Mouse (Mus musculus): ENCODE results near the gene Ccdc96. TPM values are rescaled to one million over a fixed set of nuclear protein-coding genes. Genes with fewer than 3 reads are reported as not detected.

Gene Ccdc96
- total RNA-seq, 2 experiments from 2014 or later, result 0.10 to 0.15 TPM

GRCm38 (mm10) chr5:36471206-36471605 is 13.2 kb upstream of the Ccdc96 start:
- no peak for DNase-seq
- intact Hi-C loops (cut with DNase I), result no loop called here

GRCm38 (mm10) chr5:36472876-36473655 is 11.3 kb upstream of the Ccdc96 start:
- DNase-seq, result no peak
- intact Hi-C loops (cut with DNase I), result no loop called here

- intact Hi-C loops (cut with DNase I), result no loop called here
- DNase-seq, result peak; percentile 50 to 51
These were observed 10.1 kb upstream of the Ccdc96 start for GRCm38 (mm10) chr5:36474283-36474682.

DNA sequence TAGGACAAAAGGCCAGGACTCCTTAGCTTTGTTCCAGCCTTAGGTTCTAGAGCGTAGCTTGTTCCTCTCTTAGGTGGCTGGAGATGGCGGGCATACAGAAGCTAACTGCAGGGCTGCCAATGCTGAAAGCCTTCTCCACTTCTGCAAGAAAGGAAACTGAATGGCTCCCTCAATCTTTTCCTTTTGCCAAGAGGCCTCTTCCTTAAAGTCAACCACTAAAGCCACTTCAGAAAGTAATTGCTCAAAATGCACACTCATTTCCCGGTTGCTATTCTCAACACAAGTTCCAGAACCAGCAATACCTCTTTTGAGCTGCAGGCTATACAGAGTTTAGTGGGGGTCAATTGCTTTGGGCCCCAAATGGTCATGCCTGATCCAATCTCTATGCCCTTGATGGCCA is 6.9 kb upstream of the Ccdc96 start:
- intact Hi-C loops (cut with DNase I), result no loop called here
- DNase-seq, result no peak

GRCm38 (mm10) chr5:36478540-36479420 is 5.6 kb upstream of the Ccdc96 start:
- intact Hi-C loops (cut with DNase I), result no loop called here
- no peak for DNase-seq

DNA sequence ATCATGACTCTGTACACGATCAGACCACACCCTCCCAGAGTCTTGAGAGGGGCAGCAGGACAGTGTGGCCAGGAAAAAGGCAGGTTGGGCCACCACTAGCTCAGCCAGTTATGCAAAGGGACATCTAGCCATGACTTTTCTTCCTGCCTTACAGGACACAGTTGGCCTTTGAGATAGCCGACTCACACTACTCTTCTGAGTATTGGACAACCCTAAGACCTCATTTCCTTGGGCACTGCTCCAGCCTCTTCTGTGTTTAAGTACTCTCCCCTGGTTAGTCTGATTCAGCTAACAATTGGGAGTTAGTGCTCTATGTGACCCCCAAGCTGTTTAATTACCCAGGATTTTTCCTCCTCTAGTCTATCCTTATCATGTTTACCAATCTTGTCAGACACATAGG is 4.7 kb upstream of the Ccdc96 start:
- DNase-seq, result no peak
- intact Hi-C loops (cut with DNase I), result loop anchor here (5.0 kb wide), 1 partner anchor 103 kb away; no protein-coding TSS in a partner anchor

DNA sequence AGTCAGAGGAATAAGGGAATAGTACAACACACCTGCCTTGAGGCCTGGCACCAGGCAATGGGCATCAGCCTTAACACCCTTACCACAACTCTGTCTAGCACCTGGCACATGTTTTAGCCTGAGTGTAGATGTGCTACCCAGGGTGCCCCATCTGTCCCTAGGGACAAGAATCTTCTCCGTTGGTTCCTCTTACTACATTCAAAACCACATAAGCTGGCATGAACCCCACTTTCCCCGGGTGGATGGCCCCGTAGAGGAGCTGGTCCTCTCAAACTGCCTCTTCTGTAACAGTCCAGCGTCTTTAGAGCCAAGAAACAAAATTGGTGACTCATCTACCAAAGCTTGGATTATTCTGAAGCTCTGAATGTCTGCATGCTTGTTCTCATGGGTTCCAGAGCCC is 4.0 kb upstream of the Ccdc96 start:
- intact Hi-C loops (cut with DNase I), result loop anchor here (5.0 kb wide), 1 partner anchor 102 kb away; no protein-coding TSS in a partner anchor
- no peak for DNase-seq

GRCm38 (mm10) chr5:36481114-36481513 is 3.3 kb upstream of the Ccdc96 start:
- intact Hi-C loops (cut with DNase I), result loop anchor here (5.0 kb wide), 1 partner anchor 101 kb away; no protein-coding TSS in a partner anchor
- DNase-seq, result no peak

DNA sequence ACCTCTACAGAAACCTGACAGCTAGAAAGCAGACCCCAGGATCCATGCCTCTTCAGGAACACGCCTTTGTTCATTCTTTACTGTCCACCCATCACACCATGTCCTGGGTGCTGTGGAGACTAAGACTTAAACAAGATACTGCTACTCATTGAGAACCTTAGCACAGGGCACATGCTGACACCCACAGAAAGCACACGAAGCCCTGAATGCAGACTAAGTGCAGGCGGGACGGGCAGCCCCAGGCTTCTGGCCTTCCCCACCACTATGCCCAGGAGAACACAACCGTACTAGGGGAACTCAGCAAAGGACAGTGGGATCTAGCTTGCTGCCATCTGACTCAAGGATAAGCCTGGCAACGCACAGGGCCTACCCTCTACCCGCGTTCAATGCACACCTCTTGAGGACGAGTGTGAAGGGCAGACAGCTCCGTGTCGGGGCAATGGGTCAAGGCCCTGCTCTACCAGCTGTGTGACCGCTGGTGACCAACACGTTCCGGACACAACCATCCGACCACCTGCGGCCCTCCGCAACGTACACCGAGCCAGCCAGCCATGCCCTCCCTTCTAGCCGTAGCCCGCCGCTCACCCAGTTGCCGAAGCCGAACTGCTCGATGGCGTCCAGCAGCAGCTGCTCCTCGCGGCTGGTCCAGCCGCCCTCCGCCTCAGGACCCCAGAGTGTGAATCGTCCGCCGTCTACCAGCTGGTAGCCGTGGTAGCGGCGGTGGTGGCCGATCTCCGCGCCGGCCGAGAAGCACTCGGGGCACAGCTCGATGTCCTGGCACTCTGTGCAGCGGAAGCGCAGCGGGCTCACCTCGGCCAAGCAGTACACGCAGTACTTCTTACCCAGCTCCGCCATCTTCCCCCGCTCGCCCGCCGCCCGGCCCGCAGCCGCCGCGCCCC is 936 bp upstream of the Ccdc96 start:
- intact Hi-C loops (cut with DNase I), result loop anchor here (5.0 kb wide), 1 partner anchor 99 kb away; no protein-coding TSS in a partner anchor

GRCm38 (mm10) chr5:36485306-36485705 is 918 bp downstream of the Ccdc96 start:
- intact Hi-C loops (cut with DNase I), result no loop called here
- DNase-seq, result no peak

More for the DNA sequence above, 936 bp upstream of the Ccdc96 start:
- DNase-seq, result peak; percentile 46 to 56

DNA sequence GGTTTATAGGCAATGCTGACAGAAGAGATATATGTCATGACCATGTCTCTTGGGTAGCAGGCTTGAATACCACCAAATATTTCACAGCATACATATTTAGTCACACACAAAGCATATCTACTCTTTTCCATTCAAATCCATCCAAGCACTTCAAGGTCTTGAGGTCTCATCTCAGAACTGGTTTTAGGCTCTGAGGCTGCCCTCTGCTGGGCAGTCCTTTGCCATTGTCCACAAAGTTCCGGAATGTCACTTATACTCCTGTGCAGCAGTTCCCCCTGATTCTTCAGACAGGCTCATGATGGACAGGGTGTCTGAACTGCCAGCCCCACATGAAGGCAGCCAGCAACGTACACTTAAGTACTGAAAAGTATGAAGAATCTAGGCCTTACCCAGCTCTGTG is 4.8 kb downstream of the Ccdc96 start:
- DNase-seq, result no peak
- intact Hi-C loops (cut with DNase I), result no loop called here

DNA sequence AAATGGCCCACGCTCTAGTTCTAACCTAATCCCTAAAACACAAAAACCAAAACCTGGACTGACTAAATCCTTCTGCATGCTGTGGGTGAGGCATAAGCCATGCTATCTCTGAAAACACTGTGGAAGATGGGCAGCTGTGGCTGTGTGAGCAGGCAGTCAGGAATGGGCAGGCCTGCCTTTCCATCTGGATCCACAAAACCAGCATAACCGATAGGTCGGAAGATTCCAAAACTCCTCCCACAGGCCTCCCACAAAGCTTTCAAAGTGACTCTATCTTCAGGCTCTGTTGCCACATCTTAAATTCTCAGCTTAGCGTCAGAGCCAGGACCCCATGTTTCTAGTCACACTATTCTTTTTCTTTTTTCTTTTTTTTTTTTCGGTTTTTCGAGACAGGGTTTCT is 9.5 kb downstream of the Ccdc96 start:
- DNase-seq, result no peak
- intact Hi-C loops (cut with DNase I), result no loop called here

GRCm38 (mm10) chr5:36494709-36495108 is 10.3 kb downstream of the Ccdc96 start:
- no peak for DNase-seq
- intact Hi-C loops (cut with DNase I), result no loop called here

GRCm38 (mm10) chr5:36505235-36505634 is 20.8 kb downstream of the Ccdc96 start:
- no peak for DNase-seq
- intact Hi-C loops (cut with DNase I), result no loop called here

GRCm38 (mm10) chr5:36505643-36506042 is 21.3 kb downstream of the Ccdc96 start:
- intact Hi-C loops (cut with DNase I), result no loop called here
- DNase-seq, result no peak

- intact Hi-C loops (cut with DNase I), result no loop called here
- DNase-seq, result no peak
These were observed 24.0 kb downstream of the Ccdc96 start for GRCm38 (mm10) chr5:36508351-36508750.

GRCm38 (mm10) chr5:36510956-36511355 is 26.6 kb downstream of the Ccdc96 start:
- DNase-seq, result no peak
- intact Hi-C loops (cut with DNase I), result no loop called here

DNA sequence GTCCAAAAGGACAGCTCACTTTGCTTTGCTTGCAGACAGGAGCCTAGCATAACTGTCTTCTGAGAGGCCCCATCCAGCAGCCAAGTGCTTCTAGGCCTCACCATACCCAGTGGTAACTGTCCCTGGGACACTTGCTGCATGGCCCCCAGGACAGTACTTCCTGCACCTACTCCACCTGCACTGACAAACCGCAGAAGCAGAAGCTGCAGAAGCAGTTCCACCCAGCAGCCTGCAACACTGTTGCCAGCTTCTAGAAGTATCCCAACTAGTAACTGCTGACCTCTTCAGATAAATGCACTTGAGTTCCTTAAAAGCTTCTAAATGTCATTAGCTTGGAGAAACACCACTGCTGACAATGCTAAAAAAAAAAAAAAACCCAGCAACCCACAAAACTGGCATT is 30.7 kb downstream of the Ccdc96 start:
- intact Hi-C loops (cut with DNase I), result no loop called here
- DNase-seq, result no peak

GRCm38 (mm10) chr5:36515558-36515957 is 31.2 kb downstream of the Ccdc96 start:
- intact Hi-C loops (cut with DNase I), result no loop called here
- DNase-seq, result no peak

- no peak for DNase-seq
- intact Hi-C loops (cut with DNase I), result no loop called here
These were observed 33.2 kb downstream of the Ccdc96 start for GRCm38 (mm10) chr5:36517596-36517995.

Measured in gastrocnemius, postnatal 36 days (tissue).